Mouse (Mus musculus): ENCODE data around the gene Il18r1.

DNA sequence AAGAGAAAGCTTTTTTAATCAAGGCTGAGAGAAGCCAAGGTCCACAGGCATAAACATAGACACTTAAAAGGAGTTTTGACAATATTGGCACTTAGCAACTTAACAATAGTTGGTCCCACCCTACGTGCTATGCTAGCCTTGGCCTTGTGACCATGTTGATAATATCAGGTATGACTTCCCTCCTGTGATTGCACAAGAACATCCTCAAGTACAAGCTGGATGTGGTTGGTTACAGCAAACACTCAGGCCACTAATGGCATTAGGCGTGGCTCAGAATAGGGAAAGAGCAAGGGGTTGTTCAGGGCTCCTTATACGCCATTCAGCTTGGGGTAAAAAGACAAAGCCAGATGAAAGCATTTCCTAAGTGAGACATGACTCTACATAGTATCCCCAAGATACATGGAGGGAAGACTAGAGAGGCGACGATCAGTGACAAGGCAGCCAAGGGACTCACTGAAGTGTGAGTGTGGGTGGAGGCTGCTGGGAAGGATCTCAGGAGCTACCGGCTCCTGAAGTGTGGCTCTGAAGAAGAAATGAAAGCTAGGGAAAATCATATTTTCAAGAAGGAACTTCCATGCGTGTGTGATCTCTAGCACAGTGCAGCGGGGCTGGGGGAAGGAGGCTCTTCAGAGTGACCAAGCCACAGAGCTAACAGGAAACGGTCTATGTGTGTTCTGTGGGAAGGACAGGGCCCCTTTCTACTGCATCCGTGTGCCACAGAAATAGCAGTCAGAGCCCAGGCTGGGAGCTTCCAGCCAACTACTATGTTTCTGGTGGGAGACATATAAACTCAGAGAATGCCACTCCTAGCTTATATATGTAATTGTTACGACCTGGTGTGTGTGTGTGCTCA, 36.4 kb downstream of the Il18r1 start:
- no peak for TF ChIP-seq CEBPB (IDR thresholded peaks at IDR 0.05; ENCODE audit: low read depth)
- TF ChIP-seq CTCF (IDR thresholded peaks at IDR 0.05; ENCODE audit: control insufficient read depth, insufficient read depth, insufficient read length), result no peak

Data from C2C12 (cell line).